Mouse (Mus musculus) retina, postnatal 7 days (tissue): ENCODE results near the gene Zdhhc12.

ENCODE experiments used
- DNase-seq: peaks from one replicate; pipeline ENCODE4 v3.0.0-alpha.2; 2012; ENCODE audit warnings: low read depth, low spot score

Zdhhc12 gene

DNA sequence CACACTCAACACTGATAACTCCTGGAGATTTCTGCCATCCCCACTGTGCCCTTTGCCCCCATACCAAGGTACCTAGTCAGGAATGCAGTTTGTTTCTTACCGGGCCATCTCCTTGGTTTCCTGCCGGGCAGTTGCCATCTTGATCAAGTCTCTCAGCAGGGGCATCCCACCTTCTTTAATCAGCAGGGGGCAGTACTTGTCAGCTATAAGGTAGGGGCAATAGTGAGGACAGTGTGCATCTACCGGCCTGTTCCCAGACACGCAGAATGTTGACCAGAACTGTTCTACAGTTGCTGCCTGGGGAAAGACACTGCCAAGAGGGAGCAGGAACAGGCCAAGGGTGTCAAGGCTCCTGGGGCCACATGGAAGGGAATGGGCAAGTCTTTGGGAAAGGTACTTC, 6.8 kb upstream of the Zdhhc12 start:
- no peak for DNase-seq

DNA sequence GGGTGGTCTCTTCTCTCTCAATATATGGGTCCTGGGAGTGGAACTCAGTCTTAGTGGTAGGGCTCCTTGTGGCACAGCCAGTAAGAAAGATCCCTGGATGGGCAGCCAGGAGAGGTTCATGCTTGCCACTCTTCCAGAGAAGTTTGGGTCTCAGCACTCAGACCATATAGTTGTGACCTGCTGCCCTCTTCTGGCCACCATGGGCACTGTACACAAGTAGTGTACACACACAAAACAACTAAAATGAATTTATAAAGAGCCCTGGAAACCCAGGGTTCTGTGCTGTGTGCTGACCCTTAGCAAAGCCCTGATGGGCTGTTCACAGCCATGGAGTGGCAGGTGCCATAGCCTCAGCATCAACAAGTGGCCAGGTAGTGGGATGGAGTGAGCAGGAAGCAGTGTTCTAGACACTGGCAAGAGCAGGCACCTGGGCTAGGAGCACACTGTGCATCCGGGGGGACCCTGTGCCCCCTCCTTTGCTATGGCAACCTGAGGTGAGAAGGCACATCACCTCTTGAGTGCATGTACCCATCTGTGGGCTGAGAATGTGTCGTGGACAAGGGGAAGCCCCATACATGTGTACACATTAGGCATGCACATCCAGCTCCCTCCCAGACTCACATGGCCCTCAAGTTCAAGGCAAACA, 2.6 kb upstream of the Zdhhc12 start:
- no peak for DNase-seq

DNA sequence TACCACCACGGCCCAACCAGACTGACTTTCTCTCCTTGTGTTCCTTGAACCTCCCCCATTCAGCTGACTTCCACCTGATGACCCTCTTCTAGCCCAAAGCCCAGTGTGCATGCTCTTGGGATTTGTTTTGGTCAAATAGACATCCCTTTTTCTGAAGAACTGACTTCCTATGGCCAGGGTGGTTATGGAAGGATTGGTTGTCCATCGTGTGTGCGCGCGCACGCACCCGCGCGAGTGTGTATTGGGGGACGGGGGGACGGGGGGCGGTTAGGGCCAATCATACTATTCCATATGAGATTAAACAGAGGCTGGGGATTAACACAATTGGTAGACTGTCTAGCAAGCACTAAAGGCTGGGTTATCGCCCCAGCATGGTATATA, 750 bp upstream of the Zdhhc12 start:
- DNase-seq: no peak

DNA sequence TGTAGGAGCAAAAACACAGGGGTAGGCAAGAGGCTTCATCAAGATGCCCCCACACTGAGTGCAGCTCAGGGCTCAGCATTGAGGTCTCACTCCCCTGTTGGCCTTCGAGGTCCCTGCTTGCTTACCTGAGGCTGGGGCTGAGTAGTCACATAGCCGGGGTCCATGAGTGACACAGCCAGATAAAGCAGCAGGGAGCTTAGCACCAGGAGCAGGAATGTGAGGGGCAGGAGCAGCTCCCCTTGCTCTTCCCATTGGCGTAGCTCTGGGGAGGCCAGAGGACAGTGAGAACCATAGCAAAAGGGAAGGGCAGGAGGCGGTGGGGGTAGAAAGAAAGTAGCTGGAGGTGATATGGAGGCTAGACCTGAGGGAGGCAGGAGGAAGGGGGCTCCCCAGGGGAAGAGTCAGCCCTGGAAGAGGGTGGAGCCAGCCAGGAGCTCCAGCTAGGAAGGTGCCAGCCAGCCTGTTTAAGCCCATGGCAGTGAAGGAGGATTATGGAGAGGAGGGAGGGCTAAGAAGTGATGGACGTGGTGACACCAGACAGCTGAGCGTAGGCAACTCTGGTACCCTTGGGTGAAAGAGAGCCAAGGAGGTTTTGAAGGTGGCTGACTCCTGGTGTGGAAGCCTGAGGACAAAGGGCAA, 1.0 kb downstream of the Zdhhc12 start:
- peak; percentile 35 for DNase-seq

DNA sequence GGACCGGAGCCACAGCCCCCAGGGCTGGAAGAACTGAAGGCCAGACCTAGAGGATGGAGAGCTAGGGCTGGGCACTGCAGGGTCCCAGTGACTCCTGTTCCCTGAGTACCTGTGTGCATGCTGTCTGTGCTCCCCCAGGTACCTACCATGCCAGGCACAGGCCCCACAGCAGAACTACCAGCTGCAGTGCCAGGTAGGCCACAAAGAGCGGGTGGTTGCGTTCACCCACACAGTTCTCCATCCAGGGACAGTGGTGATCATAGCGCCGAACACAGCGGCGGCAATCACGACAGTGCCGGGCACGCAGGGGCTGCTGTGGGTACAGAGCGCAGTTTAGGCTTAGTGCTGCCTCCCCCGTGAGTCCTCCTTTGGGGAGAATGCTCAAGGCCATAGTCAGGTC, 1.9 kb downstream of the Zdhhc12 start:
- no peak for DNase-seq

DNA sequence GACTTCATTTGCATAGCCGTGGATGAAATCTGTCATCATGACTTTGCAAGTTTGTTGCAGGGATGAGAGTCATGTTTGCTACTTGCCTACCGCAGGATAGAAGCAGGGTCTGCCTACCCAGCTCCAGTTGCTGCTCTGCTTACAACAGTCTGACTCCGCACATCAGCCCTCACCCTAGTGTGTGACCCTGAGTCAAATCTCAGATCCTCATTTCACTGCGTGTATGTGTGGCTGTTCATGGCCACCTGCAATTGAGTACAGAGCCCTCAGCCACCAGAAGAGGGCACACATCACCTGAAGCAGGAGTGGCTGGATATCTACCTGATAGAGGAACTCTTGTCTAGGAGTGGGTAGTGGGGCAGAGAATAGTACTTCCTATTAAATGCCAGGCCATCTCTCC, 6.1 kb downstream of the Zdhhc12 start:
- DNase-seq: no peak

DNA sequence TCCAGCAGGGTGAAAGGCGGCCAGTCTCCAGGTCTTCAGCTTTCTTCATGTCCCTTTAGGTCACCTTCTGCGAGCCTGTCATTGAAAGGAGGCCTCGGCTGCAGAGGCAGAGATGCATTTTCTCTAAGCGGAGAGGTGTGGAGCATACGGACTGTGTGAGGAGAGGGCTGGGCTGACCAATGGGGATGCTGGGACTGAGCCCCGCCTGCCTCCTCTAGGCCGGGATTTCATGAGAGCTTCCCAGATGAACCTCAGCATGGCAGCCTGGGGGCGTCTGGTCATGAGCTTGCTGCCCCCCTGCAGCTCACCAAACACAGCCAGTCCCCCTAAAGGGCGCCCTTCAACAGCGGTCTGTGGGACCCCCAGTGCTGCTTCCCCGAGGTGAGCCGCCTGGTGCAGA, 8.8 kb downstream of the Zdhhc12 start:
- no peak for DNase-seq

DNA sequence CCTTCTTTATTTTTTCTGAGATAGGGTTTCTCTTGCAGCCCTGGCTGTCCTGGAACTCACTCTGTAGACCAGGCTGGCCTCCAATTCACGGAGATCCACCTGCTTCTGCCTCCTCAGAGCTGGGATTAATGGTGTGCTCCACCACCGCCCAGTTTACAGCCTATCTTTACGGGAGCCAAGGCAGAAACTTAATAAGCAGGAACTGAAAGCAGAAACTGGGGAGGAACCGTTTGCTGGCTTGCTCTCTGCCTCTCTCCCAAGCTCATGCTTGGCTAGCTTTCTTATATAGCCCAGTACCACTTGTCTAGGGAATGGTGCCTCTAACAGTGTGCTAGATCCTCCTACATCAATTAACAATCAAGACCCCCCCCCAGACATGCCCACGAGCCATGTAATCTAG, 9.3 kb downstream of the Zdhhc12 start:
- DNase-seq: no peak

DNA sequence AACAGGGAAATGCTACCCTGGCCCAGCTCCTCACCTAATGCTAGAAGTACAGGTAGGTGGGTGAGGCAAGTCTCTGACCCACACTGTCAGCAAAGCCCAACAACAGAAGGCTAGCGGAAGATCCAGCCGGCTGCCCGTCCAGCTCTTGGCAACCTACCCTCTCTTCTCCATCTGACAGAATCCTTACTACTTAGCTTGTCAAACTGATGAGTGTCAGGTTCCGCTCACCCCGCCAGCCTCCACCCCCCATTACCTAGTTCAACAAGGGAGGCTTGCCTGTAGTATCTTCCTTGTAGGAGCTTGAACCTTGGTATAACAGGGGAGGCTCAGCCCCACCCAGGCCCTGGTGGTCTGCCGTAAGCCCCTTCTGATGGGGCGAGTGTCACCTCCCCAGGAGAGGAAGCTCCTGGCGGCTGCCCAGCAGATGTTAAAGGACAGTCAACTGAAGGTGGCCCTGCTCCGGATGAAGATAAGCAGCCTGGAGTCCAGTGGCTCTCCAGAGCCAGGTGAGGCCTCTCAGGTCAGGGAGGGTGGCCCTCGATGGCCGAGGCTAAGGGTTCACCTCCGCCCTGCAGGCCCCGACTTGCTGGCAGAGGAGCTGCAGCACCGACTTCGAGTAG, 13.2 kb downstream of the Zdhhc12 start:
- no peak for DNase-seq

DNA sequence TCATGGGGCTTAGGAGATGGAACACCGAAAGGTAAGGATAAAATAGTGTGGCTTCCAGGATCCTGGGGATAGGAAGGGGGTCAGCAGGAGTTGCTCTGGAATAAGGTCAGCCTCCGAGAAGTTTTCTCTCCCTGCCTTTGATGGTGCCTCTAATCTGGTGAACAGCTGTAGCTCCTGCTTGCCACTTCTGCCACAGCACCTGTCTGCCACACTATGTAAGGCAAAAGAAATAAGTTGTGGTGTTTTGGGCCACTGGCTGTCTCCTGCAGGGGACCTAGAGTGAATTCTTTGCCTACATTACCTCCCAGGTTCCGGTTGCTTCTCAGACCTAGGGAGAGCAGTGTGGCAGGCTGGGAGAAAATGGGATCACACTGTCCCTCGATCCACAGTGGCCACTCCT, 14.7 kb downstream of the Zdhhc12 start:
- DNase-seq: no peak

DNA sequence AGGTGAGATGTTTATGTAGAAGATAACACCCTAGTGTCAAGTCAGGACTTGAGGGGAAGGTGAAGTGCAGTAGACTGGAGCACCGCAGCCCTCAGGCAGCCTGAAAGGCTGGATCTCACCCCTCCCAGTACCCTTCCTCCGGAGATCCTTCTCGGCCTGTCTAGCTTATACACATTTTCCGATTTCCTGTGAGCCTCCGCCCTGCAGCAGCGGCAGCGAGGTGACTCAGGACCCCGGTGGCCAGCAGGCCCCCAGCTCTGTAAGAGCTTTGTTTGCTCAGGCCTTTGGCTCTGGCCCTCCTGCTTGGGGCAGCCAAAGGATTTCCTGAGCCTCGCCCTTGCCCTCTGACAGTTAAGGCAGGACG, 15.1 kb downstream of the Zdhhc12 start:
- no peak for DNase-seq

DNA sequence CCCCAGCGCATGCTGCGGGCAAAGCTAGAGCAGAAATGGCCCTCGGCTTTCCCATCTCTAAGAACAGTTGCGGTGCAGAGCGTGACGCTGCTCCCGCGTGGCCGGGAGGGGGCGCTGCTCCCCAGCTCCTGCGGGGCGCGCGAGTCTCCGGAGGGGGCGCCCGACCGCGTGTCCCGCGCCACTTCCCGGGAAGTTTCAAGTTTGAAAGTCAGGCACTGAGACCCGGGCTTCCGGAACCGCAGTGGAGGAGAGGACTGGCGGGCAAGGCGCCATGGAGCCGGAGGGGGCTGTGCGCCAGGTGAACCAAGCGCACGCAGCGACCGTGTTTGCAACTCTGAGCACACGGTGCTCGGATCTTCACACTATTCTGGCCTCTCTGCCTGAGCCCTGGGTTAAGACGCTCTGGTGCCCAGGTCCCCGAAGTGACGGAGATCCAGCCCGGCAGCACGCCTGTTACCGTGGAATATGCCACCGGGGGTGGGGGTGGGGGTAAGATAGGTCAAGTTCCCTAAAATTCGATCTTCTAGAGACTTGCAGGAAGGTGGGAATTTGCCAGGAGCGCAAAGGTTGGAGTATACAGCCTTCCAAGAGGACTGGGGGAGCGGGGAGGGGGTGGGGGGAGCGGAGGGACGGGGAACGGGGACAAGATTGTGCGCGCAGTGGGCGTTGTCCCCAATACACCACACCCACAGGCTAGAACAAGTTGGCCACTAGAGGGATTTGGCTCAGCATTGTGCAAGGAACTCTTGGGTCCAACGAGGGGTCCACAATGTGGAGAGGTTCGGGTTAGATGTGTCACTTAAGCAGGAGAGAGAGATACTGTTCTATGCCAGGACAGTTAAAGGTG, 15.7 kb downstream of the Zdhhc12 start, which contains the start of gene Pkn3:
Gene Pkn3 (plus strand): TSS at position 183 of the 847 bp plus-strand sequence.
- peak; percentile 71 for DNase-seq

DNA sequence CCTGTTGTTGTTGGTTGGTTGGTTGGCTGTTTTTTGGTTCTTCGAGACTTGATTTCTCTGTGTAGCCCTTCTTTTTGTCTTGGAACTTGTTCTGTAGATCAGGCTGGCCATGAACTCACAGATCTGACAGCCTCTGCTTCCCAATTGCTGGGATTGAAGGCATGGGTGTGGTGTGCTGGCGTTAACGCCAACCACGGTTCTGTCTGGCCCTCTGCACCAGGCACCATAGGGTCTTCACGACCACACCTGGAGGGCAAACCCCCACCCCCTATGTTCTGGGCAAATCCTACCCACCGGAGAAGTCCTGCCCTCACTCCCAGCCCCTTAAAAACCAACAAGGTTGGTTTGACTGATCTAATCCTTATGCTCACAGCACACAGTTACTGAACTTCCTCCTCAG, 16.5 kb downstream of the Zdhhc12 start:
- no peak for DNase-seq

DNA sequence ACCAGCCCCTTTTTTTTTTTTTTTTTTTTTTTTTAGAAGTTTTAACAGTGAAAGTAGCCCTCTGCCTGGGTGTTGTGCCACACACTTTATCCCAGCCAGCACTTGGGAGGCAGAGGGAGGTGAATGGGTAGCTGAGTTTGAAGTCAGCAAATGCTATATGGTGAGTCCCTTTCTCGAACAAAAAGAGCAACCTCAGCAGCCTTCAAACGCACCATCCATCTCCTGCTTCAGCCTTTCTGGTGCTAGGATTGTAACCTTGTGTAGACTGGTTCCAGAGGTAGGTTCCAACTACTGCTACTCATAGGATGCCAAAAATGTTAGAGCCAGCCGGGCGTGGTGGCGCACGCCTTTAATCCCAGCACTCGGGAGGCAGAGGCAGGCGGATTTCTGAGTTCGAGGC, 17.0 kb downstream of the Zdhhc12 start:
- DNase-seq: no peak

DNA sequence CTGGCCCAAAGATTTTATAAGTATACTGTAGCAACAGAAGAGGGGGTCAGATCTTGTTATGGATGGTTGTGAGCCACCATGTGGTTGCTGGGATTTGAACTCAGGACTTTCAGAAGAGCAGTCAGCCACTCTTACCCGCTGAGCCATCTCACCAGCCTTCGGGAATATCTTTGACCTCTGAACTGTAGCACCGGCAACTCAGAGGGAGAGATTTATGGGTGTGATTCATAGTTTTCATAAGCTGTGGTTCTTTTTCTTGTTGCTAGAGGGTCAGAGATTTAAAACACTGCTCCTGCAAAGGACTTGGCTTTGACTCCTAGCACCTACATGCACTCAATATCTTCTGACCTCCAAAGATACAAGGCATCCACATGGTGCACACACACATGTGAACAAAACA, 17.8 kb downstream of the Zdhhc12 start:
- DNase-seq: no peak

DNA sequence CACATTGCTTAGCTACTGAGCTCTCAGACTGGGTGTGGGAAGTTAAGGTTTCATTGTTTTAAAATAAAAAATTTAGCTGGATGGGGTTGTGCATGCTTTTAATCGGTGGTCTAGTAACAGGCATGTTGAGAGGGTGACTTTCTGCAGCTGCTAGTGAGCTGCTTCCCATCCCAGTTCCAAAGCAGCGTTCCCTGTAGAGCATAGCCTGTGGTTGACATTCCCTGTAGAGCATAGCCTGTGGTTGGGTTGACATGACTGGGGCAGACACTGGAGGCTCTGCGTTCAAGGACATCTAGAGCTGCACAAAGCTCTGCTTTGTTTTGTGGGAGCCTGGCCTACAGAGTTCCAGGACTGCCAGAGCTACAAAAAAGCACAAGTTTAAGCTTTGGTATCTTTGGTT, 20.2 kb downstream of the Zdhhc12 start:
- DNase-seq: no peak

DNA sequence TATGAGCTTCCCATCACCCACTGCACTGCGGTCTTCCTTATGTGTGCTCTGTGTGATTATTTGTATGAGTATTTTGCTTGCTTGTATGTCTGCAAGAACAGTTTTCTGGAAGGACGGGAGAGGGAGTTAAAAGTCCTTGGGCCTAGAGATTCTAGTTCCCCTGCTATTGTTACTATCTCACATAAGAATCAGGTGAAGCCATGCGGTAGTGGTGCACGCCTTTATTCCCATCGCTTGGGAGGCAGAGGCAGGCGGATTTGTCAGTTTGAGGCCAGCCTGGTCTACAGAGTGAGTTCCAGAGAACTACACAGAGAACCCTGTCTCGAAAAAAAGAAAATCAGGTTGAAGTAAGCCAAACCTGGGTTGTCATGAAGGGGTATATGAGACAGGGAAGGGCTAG, 20.6 kb downstream of the Zdhhc12 start:
- DNase-seq: no peak

DNA sequence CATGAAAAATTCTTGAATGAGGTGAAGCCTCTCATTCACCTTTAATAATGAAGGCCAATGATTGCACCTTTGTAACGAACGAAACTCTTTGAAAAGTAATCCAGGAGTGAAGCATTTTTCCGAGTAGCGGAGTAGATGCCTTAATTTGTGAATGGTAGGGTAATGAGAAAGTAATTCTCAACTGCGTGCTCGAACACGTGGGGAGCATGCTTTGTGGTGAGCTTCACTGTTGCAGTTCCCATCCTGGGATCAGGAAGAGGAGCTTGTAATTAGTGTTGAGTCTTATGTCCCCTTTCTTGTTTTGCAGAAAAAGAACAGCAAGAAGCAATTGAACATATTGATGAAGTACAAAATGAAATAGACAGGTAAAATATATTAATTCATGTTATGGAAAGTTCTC, 25.5 kb downstream of the Zdhhc12 start:
- no peak for DNase-seq

DNA sequence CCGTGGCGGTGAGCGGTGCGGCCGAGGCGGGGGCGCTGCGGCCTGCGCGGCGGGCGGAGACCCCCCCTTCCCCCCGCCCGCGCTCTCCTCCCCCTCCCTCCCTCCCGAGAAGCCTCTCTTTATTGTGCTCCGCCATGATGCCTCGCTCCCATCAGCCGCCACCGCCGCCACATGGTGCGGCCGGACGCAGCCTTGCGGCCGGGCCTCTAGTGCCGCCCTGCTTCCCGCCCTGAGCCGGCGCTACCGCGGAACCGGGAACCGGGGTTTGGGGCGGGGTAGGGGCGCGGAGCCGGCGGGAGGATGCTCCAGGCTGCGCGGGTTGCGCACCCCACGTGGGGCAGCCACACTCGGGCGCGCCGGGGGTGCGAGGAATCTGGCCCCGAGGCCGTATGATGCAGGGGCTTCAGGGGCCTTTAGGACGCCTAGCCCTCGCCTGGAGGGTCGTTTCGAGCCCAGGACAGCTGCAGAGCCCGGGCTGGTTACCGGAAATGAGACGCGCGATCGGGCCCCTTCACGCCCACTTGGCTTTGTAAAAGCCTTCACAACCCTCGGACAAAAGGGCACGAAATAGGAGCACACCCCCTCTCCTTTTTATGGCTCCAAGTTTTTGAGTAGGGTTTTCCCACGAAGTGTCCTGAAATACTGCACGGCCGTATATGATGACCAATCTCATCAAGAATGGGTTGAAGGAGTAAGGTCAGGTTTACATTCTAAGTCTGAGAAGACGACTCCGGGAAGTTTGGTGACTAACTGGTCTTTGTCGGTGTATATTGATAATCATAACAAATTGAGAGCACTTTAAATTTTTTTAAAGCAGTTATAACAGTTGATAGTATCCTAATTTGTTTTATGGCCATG, 26.2 kb downstream of the Zdhhc12 start:
- peak; percentile 37 for DNase-seq

DNA sequence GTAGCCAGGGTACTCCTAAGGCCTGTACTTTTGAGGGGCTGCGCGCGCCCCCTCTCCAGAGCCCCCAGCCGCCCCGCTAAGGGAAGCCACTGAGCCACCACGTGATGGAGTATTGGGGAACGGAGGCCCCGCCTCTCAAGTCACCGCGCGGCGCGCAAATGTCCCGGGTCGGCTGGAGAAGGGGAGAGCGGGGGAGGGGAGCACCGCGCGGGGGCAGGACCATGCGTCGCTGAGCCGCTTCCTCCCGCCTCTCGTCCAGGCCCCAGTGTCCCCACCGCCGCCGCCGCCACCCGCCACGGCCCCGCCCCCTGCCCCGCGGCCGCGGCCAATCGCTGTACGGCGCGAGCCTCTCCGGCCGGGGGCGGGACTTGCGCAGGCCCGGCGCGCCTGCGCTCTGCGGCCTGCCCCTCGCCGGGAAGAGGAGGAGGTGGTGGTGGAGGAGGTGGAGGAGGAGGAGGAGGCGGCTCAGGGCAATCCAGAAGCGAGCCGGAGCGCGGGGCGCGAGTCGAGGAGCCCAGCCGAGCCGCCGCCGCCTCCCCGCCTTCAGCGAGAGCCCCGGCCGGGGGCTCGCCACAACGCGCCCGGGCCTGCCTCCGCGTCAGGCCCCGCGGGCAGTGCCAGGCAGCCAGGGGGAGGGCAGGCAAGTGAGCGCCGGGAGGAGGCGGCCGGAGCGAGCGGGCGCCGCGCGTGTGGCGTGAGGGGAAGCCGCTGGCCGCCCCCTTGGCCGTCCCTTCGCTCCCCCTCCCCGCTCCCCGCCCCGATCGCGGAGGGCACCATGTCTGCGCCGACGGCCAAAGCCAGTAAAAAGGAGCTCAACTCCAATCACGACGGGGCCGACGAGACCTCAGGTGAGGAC, 27.2 kb downstream of the Zdhhc12 start:
- peak; percentile 90 for DNase-seq

DNA sequence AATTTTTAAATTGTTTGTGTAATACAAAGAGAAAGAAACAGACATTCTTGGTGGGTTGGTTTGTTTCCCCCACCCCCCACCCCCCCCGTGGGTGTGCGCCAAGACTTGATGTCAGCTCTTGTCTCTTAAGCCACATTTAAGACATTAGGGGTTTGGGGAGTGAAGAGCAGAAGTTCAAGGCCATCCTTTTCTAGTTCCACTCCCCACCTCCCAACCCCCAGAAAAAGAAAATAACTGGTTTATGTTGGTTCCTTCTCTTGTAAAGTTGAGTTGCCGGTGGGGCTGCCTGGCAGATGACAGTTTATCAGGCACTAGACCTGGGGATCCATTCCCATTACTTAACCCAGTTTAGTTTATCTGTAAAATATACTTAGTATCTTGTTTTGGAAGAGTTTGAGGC, 29.1 kb downstream of the Zdhhc12 start:
- no peak for DNase-seq
